Mouse (Mus musculus) lung, adult 2 months (tissue): ENCODE results near the gene Lad1.

Experiments used
- CTCF ChIP-seq: fragments of 200-500 bp; IDR thresholded peaks from 2 replicates; pipeline ENCODE4 v1.5.1; 2011; ENCODE audit warnings: mild to moderate bottlenecking, low read length, control low read depth; ENCODE audit not compliant: insufficient read depth
- POLR2A ChIP-seq: fragments of 200-500 bp; IDR thresholded peaks from 2 replicates; pipeline ENCODE4 v1.6.1; 2011; ENCODE audit warnings: low read depth, mild to moderate bottlenecking, control low read depth, low read length, borderline replicate concordance; ENCODE audit errors: extremely low read depth

DNA sequence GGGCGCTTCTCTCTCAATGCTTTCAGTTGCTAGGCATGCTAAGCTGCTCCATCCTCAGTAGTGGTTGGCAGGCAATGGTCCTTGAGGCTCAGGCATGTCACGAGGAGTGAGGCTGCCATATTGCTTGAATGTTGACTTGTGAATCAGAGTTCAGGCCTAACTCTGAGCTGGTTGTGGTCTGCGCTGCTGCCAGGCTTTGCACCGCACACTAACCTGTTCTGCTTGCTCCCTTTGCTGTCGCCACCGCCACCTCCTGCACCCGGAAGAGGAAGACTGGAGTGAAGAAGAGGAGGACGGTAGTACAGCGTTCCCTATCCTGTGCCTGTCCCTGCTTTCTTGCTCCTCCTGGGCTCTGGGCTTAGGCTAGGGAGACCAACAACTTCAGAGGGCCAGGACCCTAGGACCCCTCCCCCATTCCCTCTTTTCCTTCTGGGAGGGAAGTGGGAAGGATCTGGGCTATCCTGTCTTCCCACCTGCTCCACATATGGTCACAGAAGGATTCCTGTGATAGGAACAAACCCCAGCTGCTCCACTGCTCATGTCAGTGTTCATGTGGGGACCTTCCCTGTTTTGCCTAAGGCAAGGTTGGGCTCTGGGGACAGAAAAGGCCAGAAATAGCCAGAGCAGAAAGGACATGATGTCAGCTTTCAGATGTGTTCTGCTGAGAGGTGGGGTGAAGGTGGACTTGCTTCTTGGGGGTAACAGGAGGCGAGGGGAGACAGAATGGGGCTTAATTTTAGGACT is 25.3 kb downstream of the Lad1 start:
- no peak for TF ChIP-seq CTCF
- TF ChIP-seq POLR2A = no peak
